Mouse (Mus musculus) forebrain, embryonic 13.5 days (tissue): Measurements from ENCODE around the gene Neu2. TPM values are rescaled to one million over a fixed set of nuclear protein-coding genes. Genes with fewer than 3 reads are reported as not detected.

Experiments
- ATAC-seq: fragments of 200-750 bp; cut with Nextera tagmentation; 2 replicates; pipeline ENCODE4 v1.8.0; 2017
- H3K27ac ChIP-seq: fragments of 300-500 bp; sonication (generic); 2 replicates; pipeline ENCODE4 v1.5.1; 2015; ENCODE audit warnings: inconsistent platforms, mild to moderate bottlenecking, moderate library complexity
- H3K27me3 ChIP-seq: fragments of 300-500 bp; sonication (generic); 2 replicates; pipeline ENCODE4 v1.6.1; 2015; ENCODE audit warnings: mild to moderate bottlenecking, inconsistent platforms
- H3K36me3 ChIP-seq: fragments of 300-500 bp; sonication (generic); 2 replicates; pipeline ENCODE4 v1.6.1; 2015; ENCODE audit warnings: mild to moderate bottlenecking, inconsistent platforms; ENCODE audit not compliant: poor library complexity, severe bottlenecking
- H3K4me1 ChIP-seq: fragments of 300-500 bp; sonication (generic); 2 replicates; pipeline ENCODE4 v1.6.1; 2015; ENCODE audit warnings: inconsistent platforms
- H3K4me2 ChIP-seq: fragments of 300-500 bp; sonication (generic); 2 replicates; pipeline ENCODE4 v1.6.1; 2015; ENCODE audit warnings: inconsistent platforms, mild to moderate bottlenecking, moderate library complexity
- H3K4me3 ChIP-seq: fragments of 300-500 bp; sonication (generic); 2 replicates; pipeline ENCODE4 v1.5.1; 2015; ENCODE audit warnings: mild to moderate bottlenecking, inconsistent platforms
- H3K9ac ChIP-seq: fragments of 300-500 bp; sonication (generic); 2 replicates; pipeline ENCODE4 v1.6.1; 2015; ENCODE audit warnings: mild to moderate bottlenecking, inconsistent platforms
- H3K9me3 ChIP-seq: fragments of 300-500 bp; sonication (generic); replicated peaks from 2 replicates; pipeline ENCODE4 v1.6.1; 2016; ENCODE audit warnings: inconsistent platforms
- WGBS: fragments of 180-500 bp; shearing (Covaris S2); methylation state at CpG from one replicate; pipeline ENCODE4 v1.1.7; 2015; 5-methylcytosine and 5-hydroxymethylcytosine counted together
- polyA plus RNA-seq: library from polyadenylated mRNA; unstranded; fragments of >200 nt; fragmentation: Nextera tagmentation; extraction: Ambion mirVana; gene quantifications from 2 replicates; pipeline ENCODE4 v1.2.1, GENCODE M21; 2015

Neu2 gene
- polyA plus RNA-seq, 1 experiment from 2014 or later, result not detected

DNA sequence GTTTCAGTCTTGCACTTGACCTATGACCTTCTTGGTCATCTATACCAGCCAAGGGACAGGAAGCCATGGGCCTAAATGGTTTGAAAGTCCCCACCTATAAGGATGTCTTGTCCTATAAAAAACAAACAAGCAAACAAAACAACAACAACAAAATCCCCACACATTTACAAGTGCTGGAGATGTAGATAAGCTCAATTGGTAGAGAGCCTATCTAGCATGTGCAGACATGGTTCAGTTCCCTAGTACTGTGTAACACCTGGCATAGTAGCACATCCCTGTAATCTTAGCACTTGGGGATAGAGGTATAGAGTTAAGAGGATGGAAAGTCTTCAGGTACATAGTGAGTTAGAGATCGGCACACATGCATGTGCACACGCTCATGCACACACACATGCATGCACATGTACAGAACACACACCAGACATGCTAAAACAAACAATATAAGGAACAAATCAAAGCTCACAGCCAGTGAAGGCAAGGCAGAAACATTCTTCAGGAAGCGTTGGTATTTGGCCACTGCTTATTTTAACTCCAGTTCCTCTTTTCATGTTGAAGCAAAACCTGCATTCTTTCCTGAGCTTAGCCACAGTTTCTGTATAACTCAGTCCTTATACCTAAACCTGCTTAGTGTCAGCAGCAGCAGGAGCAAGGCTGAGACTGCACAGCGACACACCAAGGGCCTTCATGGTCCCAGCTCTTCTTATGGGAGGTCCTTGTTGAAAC, 128.3 kb downstream of the Neu2 start:
- no peaks in the 10 kb centered on the region for H3K36me3 ChIP-seq
- H3K27ac ChIP-seq, result no peak overlapping the region
- WGBS, result 92% methylated on average over 4 of the region's 4 CpGs
- no peaks in the 10 kb centered on the region for H3K4me1 ChIP-seq
- H3K4me2 ChIP-seq, result no peak overlapping the region
- H3K4me3 ChIP-seq, result no peak overlapping the region
- H3K27me3 ChIP-seq, result no peaks in the 10 kb centered on the region
- H3K9me3 ChIP-seq, result no peaks in the 10 kb centered on the region
- H3K9ac ChIP-seq, result no peak overlapping the region
- no peak for ATAC-seq

DNA sequence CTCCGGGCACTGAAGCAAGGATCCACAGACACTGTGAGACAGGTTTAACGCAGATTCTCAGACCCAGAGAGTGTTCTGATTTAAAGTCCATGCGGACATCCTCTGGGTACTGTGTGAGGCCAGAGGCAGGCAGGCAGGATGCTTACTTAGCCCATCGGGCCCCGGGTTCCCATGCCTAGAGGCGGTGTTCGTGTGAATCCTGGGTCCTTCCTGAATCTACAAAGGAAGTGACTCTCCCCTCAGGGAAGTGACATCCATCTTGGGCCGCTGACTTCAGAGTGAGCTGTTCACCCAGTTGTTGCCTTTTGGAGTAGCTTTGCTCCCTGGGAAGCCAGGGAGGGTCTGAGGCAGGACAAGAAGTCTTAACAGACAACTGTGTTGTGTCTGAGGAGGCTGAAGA, 130.0 kb downstream of the Neu2 start:
- no peaks in the 10 kb centered on the region for H3K9me3 ChIP-seq
- H3K27ac ChIP-seq, result peak overlapping the region; percentile 42; the same call in 1 of the 2 replicates

DNA sequence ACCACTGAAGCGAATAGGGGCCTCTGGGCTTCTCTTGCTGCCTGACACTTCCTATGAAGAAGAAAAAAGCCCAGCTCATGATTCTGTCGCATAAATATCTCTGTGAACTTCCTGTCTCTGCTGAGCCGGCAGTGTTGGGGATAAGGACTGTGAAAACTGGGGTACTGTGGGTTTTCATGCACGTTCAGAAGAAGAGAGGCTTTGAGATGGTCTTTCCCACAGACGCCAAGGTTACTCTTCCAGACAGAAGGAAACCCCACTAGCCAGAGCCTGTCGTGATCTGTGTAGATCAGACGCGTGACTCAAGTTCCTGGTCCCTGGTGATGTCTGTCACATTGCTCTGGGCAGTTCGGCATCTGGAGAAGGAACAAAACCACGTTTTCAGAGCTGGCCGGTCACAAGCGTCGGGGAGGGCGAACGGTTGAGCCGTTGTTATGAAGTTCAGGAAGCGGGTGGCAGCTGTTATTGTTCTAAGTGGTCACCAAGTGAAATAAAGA, 130.5 kb downstream of the Neu2 start:
- H3K4me2 ChIP-seq, result no peak overlapping the region
- no peak overlapping the region for H3K4me3 ChIP-seq
- H3K36me3 ChIP-seq, result no peaks in the 10 kb centered on the region
- 86% methylated on average over 17 of the region's 17 CpGs for WGBS
- no peaks in the 10 kb centered on the region for H3K4me1 ChIP-seq
- H3K27me3 ChIP-seq, result no peaks in the 10 kb centered on the region
- H3K9ac ChIP-seq, result no peak overlapping the region
- peak overlapping the region; percentile 42; the same call in 1 of the 2 replicates for H3K27ac ChIP-seq
- no peak for ATAC-seq
- H3K9me3 ChIP-seq, result no peaks in the 10 kb centered on the region

More for the DNA sequence above, 130.0 kb downstream of the Neu2 start:
- Histone ChIP-seq H3K9ac (no peak overlapping the region), H3K36me3 (no peaks in the 10 kb centered on the region), H3K27me3 (no peaks in the 10 kb centered on the region), H3K4me2 (no peak overlapping the region), H3K4me3 (no peak overlapping the region), H3K4me1 (no peaks in the 10 kb centered on the region)
- no peak for ATAC-seq
- 90% methylated on average over 8 of the region's 8 CpGs for WGBS

DNA sequence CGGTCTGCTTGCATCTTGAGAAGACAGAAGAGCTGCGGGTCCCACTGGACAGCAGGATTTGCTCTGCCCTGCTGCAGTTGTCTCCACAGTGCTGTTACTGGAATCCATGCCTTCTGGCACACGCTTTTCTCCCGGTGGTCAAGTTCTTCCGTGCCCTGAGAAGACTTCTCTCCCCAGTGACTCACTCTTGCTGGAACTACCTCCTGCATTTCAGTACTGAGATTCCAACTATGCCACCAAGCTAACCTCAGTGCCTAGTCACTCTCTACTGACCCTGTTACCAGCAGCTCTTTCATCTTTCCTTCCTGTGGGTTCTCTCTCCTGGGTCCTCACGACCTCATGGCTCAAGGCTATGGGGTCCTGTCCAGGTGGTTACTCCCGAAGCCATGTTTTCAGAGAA, 133.3 kb downstream of the Neu2 start:
- ATAC-seq, result no peak
- no peak overlapping the region for H3K9ac ChIP-seq
- H3K27me3 ChIP-seq, result no peaks in the 10 kb centered on the region
- H3K4me2 ChIP-seq, result no peak overlapping the region
- 88% methylated on average over 7 of the region's 7 CpGs for WGBS
- H3K4me3 ChIP-seq, result no peak overlapping the region
- H3K27ac ChIP-seq, result no peak overlapping the region
- no peaks in the 10 kb centered on the region for H3K4me1 ChIP-seq
- no peaks in the 10 kb centered on the region for H3K9me3 ChIP-seq
- H3K36me3 ChIP-seq, result no peaks in the 10 kb centered on the region

DNA sequence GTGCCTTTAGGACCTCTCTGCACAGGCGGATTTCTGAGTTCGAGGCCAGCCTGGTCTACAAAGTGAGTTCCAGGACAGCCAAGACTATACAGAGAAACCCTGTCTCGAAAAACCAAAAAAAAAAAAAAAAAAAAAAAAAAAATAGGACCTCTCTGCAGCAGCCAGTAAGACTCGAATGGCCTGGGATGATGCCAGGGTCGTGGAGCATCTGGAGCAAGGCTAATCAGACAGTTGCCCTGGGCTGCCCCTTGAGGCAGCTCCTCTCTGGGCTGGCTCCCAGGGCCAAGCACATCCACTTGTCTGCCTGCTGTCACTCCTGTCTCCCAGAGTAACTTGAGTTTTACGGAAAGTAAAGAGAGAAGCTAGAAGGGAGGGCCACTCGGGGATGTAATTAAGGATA, 135.4 kb downstream of the Neu2 start:
- Histone ChIP-seq H3K9ac (no peak overlapping the region), H3K27me3 (no peaks in the 10 kb centered on the region), H3K4me2 (no peak overlapping the region), H3K36me3 (no peaks in the 10 kb centered on the region), H3K4me1 (no peaks in the 10 kb centered on the region), H3K9me3 (no peaks in the 10 kb centered on the region), H3K4me3 (no peak overlapping the region), H3K27ac (no peak overlapping the region)
- ATAC-seq, result no peak
- WGBS, result 76% methylated on average over 7 of the region's 7 CpGs

DNA sequence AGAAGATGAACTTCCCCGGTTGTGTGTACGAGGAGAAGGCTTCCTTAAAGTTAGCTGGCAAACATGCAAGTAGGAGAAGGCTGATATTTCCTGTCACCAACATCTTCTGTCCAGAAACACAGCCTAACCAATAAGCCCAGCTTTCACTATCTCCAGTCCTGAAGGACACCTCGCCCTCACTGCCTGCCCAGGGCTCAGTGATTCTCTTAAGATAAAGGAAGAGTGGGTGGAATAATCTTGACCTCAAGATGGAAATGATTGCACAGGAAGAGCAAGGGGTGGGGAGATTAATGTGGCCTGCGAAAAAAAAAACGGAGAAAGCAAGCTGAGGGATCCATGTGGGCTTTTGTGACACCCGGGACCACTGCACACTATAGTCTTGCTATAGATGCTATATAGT, 136.1 kb downstream of the Neu2 start:
- Histone ChIP-seq H3K4me2 (no peak overlapping the region), H3K27ac (no peak overlapping the region), H3K9me3 (no peaks in the 10 kb centered on the region), H3K4me3 (no peak overlapping the region), H3K4me1 (no peaks in the 10 kb centered on the region), H3K27me3 (no peaks in the 10 kb centered on the region), H3K36me3 (no peaks in the 10 kb centered on the region), H3K9ac (no peak overlapping the region)
- no peak for ATAC-seq
- 86% methylated on average over 6 of the region's 6 CpGs for WGBS

Other genes with a start within 250 kb of the Neu2 start
- gene Efhd1, start 245.5 kb upstream of the Neu2 start, polyA plus RNA-seq, result 1.1 TPM in 2 replicates
- gene Gigyf2, start 182.9 kb upstream of the Neu2 start, polyA plus RNA-seq, result 65.4 and 67.4 TPM in 2 replicates
- 6.4 and 10.4 TPM in 2 replicates for gene Kcnj13, start 115.2 kb upstream of the Neu2 start, polyA plus RNA-seq
- not detected in 2 replicates for gene Snorc, start 39.6 kb upstream of the Neu2 start, polyA plus RNA-seq
- gene Ngef, start 64.0 kb downstream of the Neu2 start, polyA plus RNA-seq, result 3.1 and 5.4 TPM in 2 replicates
- gene Inpp5d, start 110.4 kb downstream of the Neu2 start, polyA plus RNA-seq, result 3.2 and 3.5 TPM in 2 replicates
- 43.8 and 49.9 TPM in 2 replicates for gene Atg16l1, start 246.0 kb downstream of the Neu2 start, polyA plus RNA-seq